Mouse (Mus musculus): ENCODE results near the gene Clec4a2. TPM values are rescaled to one million over a fixed set of nuclear protein-coding genes. Genes with fewer than 3 reads are reported as not detected.

Gene Clec4a2
- total RNA-seq (2023), result 190 and 192 TPM in 2 replicates

DNA sequence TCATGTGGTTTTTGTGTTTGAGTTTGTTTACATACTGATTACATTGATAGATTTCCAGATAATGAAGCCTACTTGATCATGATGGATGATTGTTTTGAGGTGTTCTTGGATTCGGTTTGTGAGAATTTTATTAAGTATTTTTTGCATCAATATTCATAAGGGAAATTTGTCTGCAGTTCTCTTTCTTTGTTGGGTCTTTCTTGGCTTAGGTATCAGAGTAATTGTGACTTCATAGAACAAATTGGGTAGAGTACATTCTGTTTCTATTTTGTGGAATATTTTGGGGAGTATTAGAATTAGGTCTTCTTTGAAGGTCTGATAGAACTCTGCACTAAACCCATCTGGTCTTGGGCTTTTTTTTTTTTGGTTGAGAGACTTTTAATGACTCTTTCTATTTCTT lies at the start of gene Clec4a2:
Clec4a2 (plus strand) TSS at position 301 of the 400 bp plus-strand sequence.

GRCm38 (mm10) chr6:123172593-123172992 lies 66.4 kb downstream of the Clec4a2 start, which contains the start of gene Clec4b2:
Gene Clec4b2 (plus strand): TSS chr6:123172893.

Other genes starting within 250 kb of the Clec4a2 start
- gene Necap1, start 232.0 kb upstream of the Clec4a2 start, total RNA-seq (2023), result 74.1 and 94.6 TPM in 2 replicates
- gene Clec4a1, start 184.6 kb upstream of the Clec4a2 start, total RNA-seq (2023), result 26.6 and 29.1 TPM in 2 replicates
- 25.1 and 35.3 TPM in 2 replicates for gene Clec4a3, start 153.9 kb upstream of the Clec4a2 start, total RNA-seq (2023)
- not detected in 2 replicates for gene Clec4a4, start 116.1 kb upstream of the Clec4a2 start, total RNA-seq (2023)
- gene Clec4b1, start 56.5 kb upstream of the Clec4a2 start, total RNA-seq (2023), result 1.1 and 2.1 TPM in 2 replicates
- 8.6 and 12.4 TPM in 2 replicates for gene Clec4b2, start 66.5 kb downstream of the Clec4a2 start, total RNA-seq (2023)
- gene Clec4n, start 123.4 kb downstream of the Clec4a2 start, total RNA-seq (2023), result 1.00 and 3.6 TPM in 2 replicates
- 170 and 232 TPM in 2 replicates for gene Clec4d, start 155.7 kb downstream of the Clec4a2 start, total RNA-seq (2023)
- 381 and 455 TPM in 2 replicates for gene Clec4e, start 183.4 kb downstream of the Clec4a2 start, total RNA-seq (2023)
- gene Vmn2r19, start 201.9 kb downstream of the Clec4a2 start, total RNA-seq (2023), result not detected in 2 replicates